Mouse (Mus musculus) layer of hippocampus, adult 9-11 months (tissue): Measurements from ENCODE around the gene Neurod4.

ENCODE experiments used
- DNase-seq: peaks from one replicate; pipeline ENCODE4 v3.0.0; 2022

The Neurod4 gene

GRCm38 (mm10) chr10:130232117-130232516, 47.9 kb downstream of the Neurod4 start:
- DNase-seq, result no peak

- no peak for DNase-seq
Measured at GRCm38 (mm10) chr10:130229584-130229983, 50.5 kb downstream of the Neurod4 start.

GRCm38 (mm10) chr10:130228246-130228645, 51.8 kb downstream of the Neurod4 start:
- DNase-seq, result peak; percentile 6

GRCm38 (mm10) chr10:130225034-130225433, 55.0 kb downstream of the Neurod4 start:
- DNase-seq, result no peak
